Mouse (Mus musculus) lung, adult 2 months (tissue): ENCODE measurements around the gene Pcdh9. TPM values are rescaled to one million over a fixed set of nuclear protein-coding genes. Genes with fewer than 3 reads are reported as not detected.

Experiments
- DNase-seq: peaks from one replicate; pipeline ENCODE4 v3.0.0; 2022
- H3K4me1 ChIP-seq: fragments of 200-500 bp; 2 replicates; pipeline ENCODE4 v1.6.1; 2011; ENCODE audit warnings: low read length; ENCODE audit not compliant: control insufficient read depth, insufficient read depth
- H3K4me3 ChIP-seq: fragments of 200-500 bp; replicated peaks from 2 replicates; pipeline ENCODE3; 2011; ENCODE audit warnings: low read depth, mild to moderate bottlenecking, control low read depth, low read length; ENCODE audit errors: extremely low read depth
- CTCF ChIP-seq: fragments of 200-500 bp; IDR thresholded peaks from 2 replicates; pipeline ENCODE4 v1.5.1; 2011; ENCODE audit warnings: mild to moderate bottlenecking, low read length, control low read depth; ENCODE audit not compliant: insufficient read depth
- POLR2A ChIP-seq: fragments of 200-500 bp; IDR thresholded peaks from 2 replicates; pipeline ENCODE4 v1.6.1; 2011; ENCODE audit warnings: low read depth, mild to moderate bottlenecking, control low read depth, low read length, borderline replicate concordance; ENCODE audit errors: extremely low read depth
- WGBS: fragments of 180-500 bp; shearing (Covaris S2); methylation state at CpG from one replicate; pipeline ENCODE4 v1.1.7; 2018; 5-methylcytosine and 5-hydroxymethylcytosine counted together
- polyA plus RNA-seq: library from polyadenylated mRNA; depleted of rRNA; stranded (reverse); fragments of >200 nt; gene quantifications from 2 replicates; pipeline ENCODE4 v1.2.3, GENCODE M21; 2012; rRNA removed

Pcdh9 gene
- 0.07 and 0.27 TPM in 2 replicates for polyA plus RNA-seq

- no peak for TF ChIP-seq CTCF
- no peak for TF ChIP-seq POLR2A
- WGBS, result 1% methylated on average over 50 of the region's 50 CpGs
- peak; percentile 24 for DNase-seq
- peak within 1 kb of the TSS; percentile 55 for H3K4me3 ChIP-seq
- H3K4me1 ChIP-seq, result no peaks in the 10 kb centered on the region
Measured at GRCm38 (mm10) chr14:93890519-93891370, at the start of gene Pcdh9. TSS of gene Pcdh9 (minus strand) at chr14:93890679.

GRCm38 (mm10) chr14:93906928-93907327 is 16.4 kb upstream of the Pcdh9 start:
- TF ChIP-seq POLR2A, result no peak
- no peak for TF ChIP-seq CTCF
- no peak for DNase-seq
- 60% methylated on average over 1 of the region's 1 CpGs for WGBS

GRCm38 (mm10) chr14:93898533-93898932 is 8.1 kb upstream of the Pcdh9 start:
- Histone ChIP-seq H3K4me3 (no peak overlapping the region), H3K4me1 (no peaks in the 10 kb centered on the region)
- DNase-seq, result no peak
- TF ChIP-seq CTCF, result no peak
- TF ChIP-seq POLR2A, result no peak

More at GRCm38 (mm10) chr14:93906928-93907327, 16.4 kb upstream of the Pcdh9 start:
- no peaks in the 10 kb centered on the region for H3K4me1 ChIP-seq
- no peak overlapping the region for H3K4me3 ChIP-seq

- no peak overlapping the region for H3K4me3 ChIP-seq
- DNase-seq, result no peak
- TF ChIP-seq CTCF (no peak), POLR2A (no peak)
- 89% methylated on average over 3 of the region's 3 CpGs for WGBS
- no peaks in the 10 kb centered on the region for H3K4me1 ChIP-seq
Measured at GRCm38 (mm10) chr14:93895131-93895530, 4.7 kb upstream of the Pcdh9 start.

- H3K4me1 ChIP-seq, result no peaks in the 10 kb centered on the region
- no peak for DNase-seq
- H3K4me3 ChIP-seq, result peak overlapping the region; percentile 9
- WGBS, result 2% methylated on average over 13 of the region's 13 CpGs
- TF ChIP-seq POLR2A (no peak), CTCF (no peak)
Measured at GRCm38 (mm10) chr14:93891371-93891746, 880 bp upstream of the Pcdh9 start.

- Histone ChIP-seq H3K4me1 (no peaks in the 10 kb centered on the region), H3K4me3 (peak overlapping the region; percentile 19)
- WGBS, result 1% methylated on average over 20 of the region's 20 CpGs
- no peak for TF ChIP-seq POLR2A
- TF ChIP-seq CTCF, result no peak
- no peak for DNase-seq
Measured at GRCm38 (mm10) chr14:93889839-93890518, 500 bp downstream of the Pcdh9 start.

GRCm38 (mm10) chr14:93889231-93889630 is 1.2 kb downstream of the Pcdh9 start:
- no peak for DNase-seq
- WGBS, result 23% methylated on average over 6 of the region's 6 CpGs
- Histone ChIP-seq H3K4me3 (no peak overlapping the region), H3K4me1 (no peaks in the 10 kb centered on the region)
- TF ChIP-seq CTCF (no peak), POLR2A (no peak)

- WGBS, result 72% methylated on average over 5 of the region's 5 CpGs
- DNase-seq, result no peak
- Histone ChIP-seq H3K4me3 (no peak overlapping the region), H3K4me1 (no peaks in the 10 kb centered on the region)
- TF ChIP-seq CTCF, result no peak
Measured at GRCm38 (mm10) chr14:93888346-93888745, 2.1 kb downstream of the Pcdh9 start.

- no peaks in the 10 kb centered on the region for H3K4me1 ChIP-seq
- WGBS, result 58% methylated on average over 7 of the region's 7 CpGs
- no peak for TF ChIP-seq POLR2A
- no peak for TF ChIP-seq CTCF
- no peak for DNase-seq
- H3K4me3 ChIP-seq, result no peak overlapping the region
Measured at GRCm38 (mm10) chr14:93887066-93887465, 3.4 kb downstream of the Pcdh9 start.
